Comparison of ENCODE assay signal across 7 mouse cellular contexts in the genomic region with DNA sequence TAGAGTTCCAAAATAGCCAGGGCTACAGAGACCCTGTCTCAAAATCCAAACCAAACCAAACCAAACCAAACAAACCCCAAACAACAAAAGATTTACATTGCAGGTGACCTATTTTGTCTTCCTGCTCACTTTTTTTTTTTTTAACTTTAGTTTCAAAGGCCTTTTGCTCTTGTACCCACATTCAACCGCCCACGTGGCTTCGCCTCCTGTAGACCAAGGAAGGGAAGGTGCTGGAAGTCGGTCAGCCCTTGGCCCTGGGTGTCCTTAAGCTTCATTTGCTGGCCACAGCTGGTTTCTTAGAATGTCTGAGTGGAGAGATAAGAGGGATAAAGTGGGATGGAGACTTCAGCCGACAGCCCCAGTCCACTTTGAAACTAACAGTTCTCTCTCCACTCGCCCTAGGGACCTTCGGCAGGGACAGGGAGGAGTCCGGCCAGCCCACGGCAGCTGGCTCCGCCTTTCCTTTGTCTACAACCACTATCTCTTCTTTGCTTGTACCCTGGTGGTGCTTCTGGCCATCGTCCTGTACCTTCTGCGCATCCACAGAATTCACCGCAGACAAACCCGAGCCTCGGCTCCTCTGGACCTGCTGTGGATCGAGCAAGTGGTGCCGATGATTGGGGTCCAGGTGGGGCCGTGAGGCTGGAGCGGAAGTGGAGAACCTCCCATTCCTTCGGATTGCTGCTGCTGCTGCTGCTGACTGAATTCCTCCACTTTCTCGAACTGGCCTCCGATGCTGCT. TPM values are rescaled to one million over a fixed set of nuclear protein-coding genes. Genes with fewer than 3 reads are reported as not detected.
A peak's percentile ranks its signal among the peaks of the same experiment; 100 is the strongest.
DNase-seq lines count a peak whose midpoint lies in the region; ATAC-seq and TF ChIP-seq lines count a peak whose summit lies in the region.

No protein-coding gene starts in this region.

- 84% methylated on average over 22 of the region's 22 CpGs for whole genome bisulfite sequencing in thymus, adult 2 months
- WGBS in heart, embryonic 13.5 days: 31% methylated on average over 22 of the region's 22 CpGs
- WGBS in liver, embryonic 13.5 days (ENCODE audit: insufficient replicate concordance): 49% methylated on average over 22 of the region's 22 CpGs

- DNase-seq in thymus, adult 2 months: peak; percentile 42
- no peak for DNase-seq in thymus, adult 18-20 months
- no peak for DNase-seq in liver, embryonic 13.5 days
- DNase-seq in thymus, postnatal 14 days: peak; percentile 63
- no peak for DNase-seq in cerebellum, postnatal 10 days

- no peak for ATAC-seq in heart, embryonic 13.5 days (ENCODE audit: extremely low read depth, insufficient number of reproducible peaks, low FRiP score, low TSS enrichment)
- no peak for ATAC-seq in liver, embryonic 13.5 days (ENCODE audit: low read depth)
- ATAC-seq in erythroblast, adult 5-6 weeks (replicated peaks; ENCODE audit: low FRiP score, poor library complexity, severe bottlenecking): no peak

- H3K9me3 ChIP-seq in heart, embryonic 13.5 days: no peaks in the 10 kb centered on the region
- no peaks in the 10 kb centered on the region for H3K9me3 ChIP-seq in liver, embryonic 13.5 days (replicated peaks)

- H3K4me2 ChIP-seq in heart, embryonic 13.5 days: peak overlapping the region; percentile 70
- H3K4me2 ChIP-seq in liver, embryonic 13.5 days: peak overlapping the region; percentile 6

- TF ChIP-seq CTCF in thymus, adult 2 months (IDR thresholded peaks at IDR 0.05; ENCODE audit: borderline replicate concordance, control insufficient read depth, extremely low read depth, insufficient read depth, low read length, poor library complexity): no peak

- H3K36me3 ChIP-seq in thymus, adult 2 months (ENCODE audit: control insufficient read depth, insufficient read depth, low read length): peaks cover 18% of the 10 kb centered on the region
- peaks cover 57% of the 10 kb centered on the region for H3K36me3 ChIP-seq in heart, embryonic 13.5 days
- peaks cover 28% of the 10 kb centered on the region for H3K36me3 ChIP-seq in liver, embryonic 13.5 days

- TF ChIP-seq POLR2A in thymus, adult 2 months (IDR thresholded peaks at IDR 0.05; ENCODE audit: control insufficient read depth, extremely low read depth, insufficient read depth, low read length, poor library complexity): no peak

- H3K4me1 ChIP-seq in thymus, adult 2 months (replicated peaks; ENCODE audit: control insufficient read depth, insufficient read depth, low read length): peaks cover 31% of the 10 kb centered on the region
- H3K4me1 ChIP-seq in heart, embryonic 13.5 days: peaks cover 11% of the 10 kb centered on the region
- H3K4me1 ChIP-seq in liver, embryonic 13.5 days (replicated peaks): peaks cover 15% of the 10 kb centered on the region

- H3K27ac ChIP-seq in thymus, adult 2 months (ENCODE audit: control insufficient read depth, insufficient read depth, low read length): peak overlapping the region; percentile 92
- peak overlapping the region; percentile 45; the same call in 1 of the 2 replicates for H3K27ac ChIP-seq in heart, embryonic 13.5 days (replicated peaks)
- no peak overlapping the region for H3K27ac ChIP-seq in liver, embryonic 13.5 days

- no peaks in the 10 kb centered on the region for H3K27me3 ChIP-seq in thymus, adult 2 months (ENCODE audit: control insufficient read depth, insufficient read depth, low read length)
- no peaks in the 10 kb centered on the region for H3K27me3 ChIP-seq in heart, embryonic 13.5 days (replicated peaks)
- no peaks in the 10 kb centered on the region for H3K27me3 ChIP-seq in liver, embryonic 13.5 days

- peak overlapping the region; percentile 77 for H3K9ac ChIP-seq in heart, embryonic 13.5 days
- H3K9ac ChIP-seq in liver, embryonic 13.5 days: no peak overlapping the region

- no peak overlapping the region for H3K4me3 ChIP-seq in thymus, adult 2 months (ENCODE audit: control insufficient read depth, insufficient read depth, low read length)
- peak overlapping the region; percentile 48 for H3K4me3 ChIP-seq in heart, embryonic 13.5 days
- H3K4me3 ChIP-seq in liver, embryonic 13.5 days (replicated peaks): 0 out of 2 replicates have a peak overlapping the region, but pooled peaks have one; percentile 1

RNA-seq across cellular contexts. Expression of gene Cutc, which starts 23.3 kb away (rescaled TPM):
- 5.4 and 5.5 TPM in 2 replicates for polyA plus RNA-seq in thymus, adult 2 months (2012; rRNA removed)
- 8.1 and 9.9 TPM in 2 replicates for polyA plus RNA-seq in heart, embryonic 13.5 days (2015; fragmentation: Nextera tagmentation; extraction: Ambion mirVana)
- polyA plus RNA-seq in liver, embryonic 13.5 days (2015; fragmentation: Nextera tagmentation; extraction: Ambion mirVana): 14.7 and 14.8 TPM in 2 replicates
- total RNA-seq in erythroblast, adult 5-6 weeks (2015; ENCODE audit: low replicate concordance): 11.1 and 23.2 TPM in 2 replicates
- total RNA-seq in erythroblast, adult 5-6 weeks (2017; ENCODE audit: low replicate concordance): 2.8 and 6.1 TPM in 2 replicates

RNA-seq across cellular contexts. Expression of gene Cox15, which starts 23.3 kb away (rescaled TPM):
- 17.3 and 17.4 TPM in 2 replicates for polyA plus RNA-seq in thymus, adult 2 months (2012; rRNA removed)
- 12.0 TPM in 2 replicates for polyA plus RNA-seq in heart, embryonic 13.5 days (2015; fragmentation: Nextera tagmentation; extraction: Ambion mirVana)
- 7.0 TPM in 2 replicates for polyA plus RNA-seq in liver, embryonic 13.5 days (2015; fragmentation: Nextera tagmentation; extraction: Ambion mirVana)
- 1.9 and 6.1 TPM in 2 replicates for total RNA-seq in erythroblast, adult 5-6 weeks (2015; ENCODE audit: low replicate concordance)
- total RNA-seq in erythroblast, adult 5-6 weeks (2017; ENCODE audit: low replicate concordance): 4.0 and 5.2 TPM in 2 replicates

RNA-seq across cellular contexts. Expression of gene Entpd7, which starts 40.0 kb away (rescaled TPM):
- polyA plus RNA-seq in thymus, adult 2 months (2012; rRNA removed): 8.8 and 10.1 TPM in 2 replicates
- 6.1 and 6.6 TPM in 2 replicates for polyA plus RNA-seq in heart, embryonic 13.5 days (2015; fragmentation: Nextera tagmentation; extraction: Ambion mirVana)
- polyA plus RNA-seq in liver, embryonic 13.5 days (2015; fragmentation: Nextera tagmentation; extraction: Ambion mirVana): 3.0 and 3.2 TPM in 2 replicates
- 3.8 and 4.4 TPM in 2 replicates for total RNA-seq in erythroblast, adult 5-6 weeks (2015; ENCODE audit: low replicate concordance)
- total RNA-seq in erythroblast, adult 5-6 weeks (2017; ENCODE audit: low replicate concordance): 1.1 TPM in 2 replicates

RNA-seq across cellular contexts. Expression of gene Abcc2, which starts 52.5 kb away (rescaled TPM):
- 0.46 and 1.1 TPM in 2 replicates for polyA plus RNA-seq in thymus, adult 2 months (2012; rRNA removed)
- 0.37 TPM in 1 of 2 replicates, not detected in the other for polyA plus RNA-seq in heart, embryonic 13.5 days (2015; fragmentation: Nextera tagmentation; extraction: Ambion mirVana)
- polyA plus RNA-seq in liver, embryonic 13.5 days (2015; fragmentation: Nextera tagmentation; extraction: Ambion mirVana): 8.5 and 8.9 TPM in 2 replicates
- total RNA-seq in erythroblast, adult 5-6 weeks (2015; ENCODE audit: low replicate concordance): 0.38 TPM in 1 of 2 replicates, not detected in the other
- 1.4 and 3.8 TPM in 2 replicates for total RNA-seq in erythroblast, adult 5-6 weeks (2017; ENCODE audit: low replicate concordance)

RNA-seq across cellular contexts. Expression of gene Slc25a28, which starts 54.8 kb away (rescaled TPM):
- polyA plus RNA-seq in thymus, adult 2 months (2012; rRNA removed): 80.5 and 88.7 TPM in 2 replicates
- 10.1 and 10.2 TPM in 2 replicates for polyA plus RNA-seq in heart, embryonic 13.5 days (2015; fragmentation: Nextera tagmentation; extraction: Ambion mirVana)
- polyA plus RNA-seq in liver, embryonic 13.5 days (2015; fragmentation: Nextera tagmentation; extraction: Ambion mirVana): 6.3 and 6.8 TPM in 2 replicates
- total RNA-seq in erythroblast, adult 5-6 weeks (2015; ENCODE audit: low replicate concordance): 3.8 and 12.1 TPM in 2 replicates
- total RNA-seq in erythroblast, adult 5-6 weeks (2017; ENCODE audit: low replicate concordance): 9.7 and 10.9 TPM in 2 replicates

Comparison
In these comparisons a context has a peak if more than half of its experiments do, and no peak if none do; other contexts are left out.
1. DNase-seq: peak in thymus, adult 2 months (single experiment) and thymus, postnatal 14 days (single experiment); none in thymus, adult 18-20 months (0 of 2), liver, embryonic 13.5 days (single experiment) and cerebellum, postnatal 10 days (0 of 2).